Mouse (Mus musculus): Measurements from ENCODE around the gene Mtif3. TPM values are rescaled to one million over a fixed set of nuclear protein-coding genes. Genes with fewer than 3 reads are reported as not detected.
A peak's percentile ranks its signal among the peaks of the same experiment; 100 is the strongest.

Mtif3 gene
- total and polyA plus RNA-seq, 3 experiments = 22.7 to 38.2 TPM; not detected in 1

DNA sequence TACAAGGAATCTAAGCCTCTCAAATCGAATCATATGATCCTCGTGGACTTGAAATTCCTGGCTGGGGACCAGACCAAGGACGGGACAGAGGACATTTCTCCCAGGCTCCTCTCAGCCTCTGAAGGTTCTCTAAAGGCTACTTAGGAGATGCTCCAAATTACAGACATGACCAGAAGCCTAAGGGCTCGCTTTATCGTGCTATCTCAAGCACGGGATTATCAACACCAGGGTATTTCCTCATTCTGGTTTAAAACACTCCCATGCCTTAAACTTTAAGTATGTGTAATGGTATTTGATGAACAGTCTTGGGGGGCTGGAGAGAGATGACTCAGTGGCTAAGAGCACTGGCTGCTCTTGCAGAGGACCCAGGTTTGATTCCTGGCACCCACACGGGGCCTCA, 32.2 kb downstream of the Mtif3 start:
- peaks cover 0 to 11% of the 10 kb centered on the region in 2 experiments; a peak in 2 of 4 replicates for H3K36me3 ChIP-seq (ENCODE audit: control insufficient read depth in 1 of 2, insufficient read depth in 2 of 2, low read length in 2 of 2)
- DNase-seq (ENCODE audit: low read depth, low spot score) = peak; percentile 43
- no peaks in the 10 kb centered on the region for H3K79me2 ChIP-seq (ENCODE audit: control insufficient read depth, insufficient read depth, low read length, poor library complexity)
- peaks cover 0 to 1% of the 10 kb centered on the region in 2 experiments; a peak in 1 of 4 replicates for H3K27me3 ChIP-seq (ENCODE audit: control insufficient read depth in 1 of 2, insufficient read depth in 2 of 2, low read length in 2 of 2)
- no peak overlapping the region for H3K27ac ChIP-seq (ENCODE audit: control insufficient read depth, low read depth, low read length)
- H3K4me1 ChIP-seq (ENCODE audit: control insufficient read depth in 1 of 2, insufficient read depth in 2 of 2, low read length in 2 of 2) = peaks cover 2 to 17% of the 10 kb centered on the region in 2 experiments; a peak in 3 of 4 replicates
- H3K4me3 ChIP-seq (ENCODE audit: control insufficient read depth in 1 of 2, insufficient read depth in 1 of 2, low read depth in 2 of 2, low read length in 2 of 2) = no peak overlapping the region
- TF ChIP-seq NRF1 (IDR thresholded peaks at IDR 0.05; ENCODE audit: insufficient read depth, low read depth, low read length, poor library complexity, severe bottlenecking) (no peak), TBP (IDR thresholded peaks at IDR 0.05; ENCODE audit: low read depth, low read length) (no peak), EP300 (IDR thresholded peaks at IDR 0.05; ENCODE audit: low read depth in 1 of 2, low read length in 2 of 2) (peak; percentile 16 to 29; a peak in 2 of 4 replicates), TAL1 (IDR thresholded peaks at IDR 0.05; ENCODE audit: low read length) (no peak), MEF2A (IDR thresholded peaks at IDR 0.05; ENCODE audit: extremely low read depth, insufficient replicate concordance, low read depth, low read length, poor library complexity, severe bottlenecking) (no peak), BHLHE40 (IDR thresholded peaks at IDR 0.05; ENCODE audit: borderline replicate concordance, low read depth, low read length) (peak; percentile 78), JUND (IDR thresholded peaks at IDR 0.05; ENCODE audit: low read depth, low read length) (no peak), GATA1 (IDR thresholded peaks at IDR 0.05; ENCODE audit: low read depth, low read length) (0 out of 2 replicates have a peak, but pooled peaks have one; percentile 53), MAX (IDR thresholded peaks at IDR 0.05; ENCODE audit: low read length) (no peak), POLR2AphosphoS2 (IDR thresholded peaks at IDR 0.05; ENCODE audit: low read length) (no peak), ZNF384 (IDR thresholded peaks at IDR 0.05; ENCODE audit: low read depth, low read length) (no peak)
- H3K9ac ChIP-seq (ENCODE audit: control insufficient read depth, low read depth, low read length, poor library complexity, severe bottlenecking) = no peak overlapping the region
- H3K9me3 ChIP-seq (replicated peaks; ENCODE audit: insufficient read depth, low read length) = no peaks in the 10 kb centered on the region

DNA sequence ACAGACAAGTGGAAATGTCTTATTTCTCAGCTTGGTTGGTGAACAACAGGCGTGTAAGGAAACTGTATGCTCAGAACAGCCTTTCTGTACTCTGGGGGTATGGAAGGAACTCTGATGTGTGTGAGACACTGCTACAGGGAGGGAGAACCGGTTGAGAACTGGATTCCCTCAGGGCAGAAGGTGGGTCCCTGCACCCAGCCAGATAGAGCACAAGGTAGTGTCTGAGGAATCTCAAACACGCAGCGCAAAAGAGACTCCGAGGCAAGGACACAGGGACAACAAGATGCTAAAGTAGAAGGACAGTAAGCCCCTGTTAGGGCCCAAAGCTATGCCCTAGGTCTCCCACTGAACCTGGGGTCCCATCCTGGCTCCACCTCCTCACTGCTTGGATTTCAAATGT, 36.9 kb downstream of the Mtif3 start:
- Histone ChIP-seq H3K36me3 (ENCODE audit: control insufficient read depth in 1 of 2, insufficient read depth in 2 of 2, low read length in 2 of 2) (peaks cover 0 to 10% of the 10 kb centered on the region in 2 experiments; a peak in 2 of 4 replicates), H3K9me3 (replicated peaks; ENCODE audit: insufficient read depth, low read length) (no peaks in the 10 kb centered on the region), H3K27me3 (ENCODE audit: control insufficient read depth in 1 of 2, insufficient read depth in 2 of 2, low read length in 2 of 2) (peaks cover 0 to 2% of the 10 kb centered on the region in 2 experiments; a peak in 1 of 4 replicates), H3K4me1 (ENCODE audit: control insufficient read depth in 1 of 2, insufficient read depth in 2 of 2, low read length in 2 of 2) (peaks cover 2 to 15% of the 10 kb centered on the region in 2 experiments; a peak in 3 of 4 replicates), H3K27ac (ENCODE audit: control insufficient read depth, low read depth, low read length) (no peak overlapping the region), H3K4me3 (ENCODE audit: control insufficient read depth in 1 of 2, insufficient read depth in 1 of 2, low read depth in 2 of 2, low read length in 2 of 2) (no peak overlapping the region), H3K9ac (ENCODE audit: control insufficient read depth, low read depth, low read length, poor library complexity, severe bottlenecking) (no peak overlapping the region), H3K79me2 (ENCODE audit: control insufficient read depth, insufficient read depth, low read length, poor library complexity) (no peaks in the 10 kb centered on the region)
- DNase-seq (ENCODE audit: low read depth, low spot score) = no peak
- TF ChIP-seq MYB (IDR thresholded peaks at IDR 0.05; ENCODE audit: low read depth, low read length) = no peak
- TF ChIP-seq MAZ (IDR thresholded peaks at IDR 0.05; ENCODE audit: low read depth, low read length) = no peak

DNA sequence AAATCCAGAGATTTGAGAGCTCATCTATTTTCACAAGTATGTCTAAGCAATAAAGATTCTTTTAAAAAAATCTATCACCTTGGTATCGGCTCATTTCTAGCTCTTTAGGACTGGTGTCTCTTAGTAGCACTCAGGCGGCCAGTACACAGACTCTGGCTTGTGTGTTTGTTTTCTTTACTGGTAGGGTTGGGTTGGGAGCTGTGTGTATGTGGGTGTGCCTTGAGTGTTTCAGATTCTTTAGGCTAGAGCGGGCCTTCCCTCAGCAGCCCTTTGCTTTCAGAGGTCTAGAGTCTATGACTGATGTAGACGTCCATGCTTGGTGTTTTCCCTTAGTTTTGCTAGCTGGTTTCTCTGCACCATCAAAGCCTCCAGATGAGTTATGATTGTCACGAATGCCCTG, 40.1 kb downstream of the Mtif3 start:
- H3K27me3 ChIP-seq (ENCODE audit: control insufficient read depth in 1 of 2, insufficient read depth in 2 of 2, low read length in 2 of 2) = peaks cover 0 to 2% of the 10 kb centered on the region in 2 experiments; a peak in 1 of 4 replicates
- no peak overlapping the region for H3K4me3 ChIP-seq (ENCODE audit: control insufficient read depth in 1 of 2, insufficient read depth in 1 of 2, low read depth in 2 of 2, low read length in 2 of 2)
- H3K9ac ChIP-seq (ENCODE audit: control insufficient read depth, low read depth, low read length, poor library complexity, severe bottlenecking) = no peak overlapping the region
- no peaks in the 10 kb centered on the region for H3K9me3 ChIP-seq (replicated peaks; ENCODE audit: insufficient read depth, low read length)
- no peak for TF ChIP-seq POLR2A (IDR thresholded peaks at IDR 0.05; ENCODE audit: control insufficient read depth in 1 of 2, insufficient read depth in 1 of 2, low read depth in 1 of 2, low read length in 2 of 2, poor library complexity in 1 of 2)
- TF ChIP-seq EP300 (IDR thresholded peaks at IDR 0.05; ENCODE audit: low read depth in 1 of 2, low read length in 2 of 2) = no peak
- no peak for TF ChIP-seq HCFC1 (IDR thresholded peaks at IDR 0.05; ENCODE audit: low read depth, low read length)
- H3K36me3 ChIP-seq (ENCODE audit: control insufficient read depth in 1 of 2, insufficient read depth in 2 of 2, low read length in 2 of 2) = 0 out of 4 replicates have a peak, but pooled peaks cover 0 to under 1% of the 10 kb centered on the region in 2 experiments
- H3K79me2 ChIP-seq (ENCODE audit: control insufficient read depth, insufficient read depth, low read length, poor library complexity) = no peaks in the 10 kb centered on the region
- H3K4me1 ChIP-seq (ENCODE audit: control insufficient read depth in 1 of 2, insufficient read depth in 2 of 2, low read length in 2 of 2) = no peaks in the 10 kb centered on the region
- H3K27ac ChIP-seq (ENCODE audit: control insufficient read depth, low read depth, low read length) = no peak overlapping the region
- no peak for DNase-seq (ENCODE audit: low read depth, low spot score)

Data from MEL (cell line).